Mouse (Mus musculus): ENCODE measurements around the gene Slc25a39. TPM values are rescaled to one million over a fixed set of nuclear protein-coding genes. Genes with fewer than 3 reads are reported as not detected.

Slc25a39 gene
- polyA plus RNA-seq, 1 experiment from 2014 or later = 234 TPM

- WGBS = 15% methylated on average over 76 of the region's 77 CpGs
- Histone ChIP-seq H3K9ac (ENCODE audit: low read length) (peak overlapping the region; percentile 58), H3K4me1 (replicated peaks; ENCODE audit: control insufficient read depth, insufficient read depth, low read length) (peaks cover 17% of the 10 kb centered on the region), H3K4me2 (ENCODE audit: low read depth, low read length) (peak overlapping the region; percentile 94), H3K27me3 (ENCODE audit: control insufficient read depth, insufficient read depth, low read depth, low read length) (no peaks in the 10 kb centered on the region), H3K36me3 (ENCODE audit: control insufficient read depth, insufficient read depth, low read length) (peaks cover 41% of the 10 kb centered on the region), H3K9me3 (ENCODE audit: control insufficient read depth, low read length) (no peaks in the 10 kb centered on the region), H3K27ac (ENCODE audit: low read length) (no peak overlapping the region), H3K4me3 (ENCODE audit: low read length) (peak overlapping the region; percentile 49)
- peak; percentile 50 for ATAC-seq (ENCODE audit: low read depth)
Observed at GRCm38 (mm10) chr11:102438212-102439092, 30.7 kb upstream of the Slc25a39 start.

- 10% methylated on average over 86 of the region's 87 CpGs for WGBS
- Histone ChIP-seq H3K4me3 (ENCODE audit: low read length) (peak overlapping the region; percentile 49), H3K9ac (ENCODE audit: low read length) (peak overlapping the region; percentile 58), H3K4me2 (ENCODE audit: low read depth, low read length) (peak overlapping the region; percentile 94), H3K9me3 (ENCODE audit: control insufficient read depth, low read length) (no peaks in the 10 kb centered on the region), H3K27me3 (ENCODE audit: control insufficient read depth, insufficient read depth, low read depth, low read length) (no peaks in the 10 kb centered on the region), H3K4me1 (replicated peaks; ENCODE audit: control insufficient read depth, insufficient read depth, low read length) (peaks cover 17% of the 10 kb centered on the region), H3K27ac (ENCODE audit: low read length) (peak overlapping the region; percentile 7; the same call in 1 of the 2 replicates), H3K36me3 (ENCODE audit: control insufficient read depth, insufficient read depth, low read length) (peaks cover 35% of the 10 kb centered on the region)
- peak; percentile 61 for ATAC-seq (ENCODE audit: low read depth)
Observed at GRCm38 (mm10) chr11:102437120-102438061, 29.6 kb upstream of the Slc25a39 start.

- H3K27me3 ChIP-seq (ENCODE audit: control insufficient read depth, insufficient read depth, low read depth, low read length) = no peaks in the 10 kb centered on the region
- no peak for ATAC-seq (ENCODE audit: low read depth)
- H3K4me3 ChIP-seq (ENCODE audit: low read length) = no peak overlapping the region
- peaks cover 29% of the 10 kb centered on the region for H3K36me3 ChIP-seq (ENCODE audit: control insufficient read depth, insufficient read depth, low read length)
- WGBS = 74% methylated on average over 10 of the region's 10 CpGs
- peaks cover 24% of the 10 kb centered on the region for H3K4me1 ChIP-seq (replicated peaks; ENCODE audit: control insufficient read depth, insufficient read depth, low read length)
- no peaks in the 10 kb centered on the region for H3K9me3 ChIP-seq (ENCODE audit: control insufficient read depth, low read length)
- no peak overlapping the region for H3K9ac ChIP-seq (ENCODE audit: low read length)
- H3K27ac ChIP-seq (ENCODE audit: low read length) = no peak overlapping the region
- H3K4me2 ChIP-seq (ENCODE audit: low read depth, low read length) = no peak overlapping the region
Observed at GRCm38 (mm10) chr11:102436471-102436790, 28.7 kb upstream of the Slc25a39 start.

GRCm38 (mm10) chr11:102435754-102436470 is 28.2 kb upstream of the Slc25a39 start:
- H3K9ac ChIP-seq (ENCODE audit: low read length) = no peak overlapping the region
- ATAC-seq (ENCODE audit: low read depth) = no peak
- no peak overlapping the region for H3K4me2 ChIP-seq (ENCODE audit: low read depth, low read length)
- peaks cover 28% of the 10 kb centered on the region for H3K4me1 ChIP-seq (replicated peaks; ENCODE audit: control insufficient read depth, insufficient read depth, low read length)
- 85% methylated on average over 18 of the region's 18 CpGs for WGBS
- no peaks in the 10 kb centered on the region for H3K27me3 ChIP-seq (ENCODE audit: control insufficient read depth, insufficient read depth, low read depth, low read length)
- peaks cover 24% of the 10 kb centered on the region for H3K36me3 ChIP-seq (ENCODE audit: control insufficient read depth, insufficient read depth, low read length)
- no peaks in the 10 kb centered on the region for H3K9me3 ChIP-seq (ENCODE audit: control insufficient read depth, low read length)
- no peak overlapping the region for H3K27ac ChIP-seq (ENCODE audit: low read length)
- H3K4me3 ChIP-seq (ENCODE audit: low read length) = no peak overlapping the region

- no peak overlapping the region for H3K4me2 ChIP-seq (ENCODE audit: low read depth, low read length)
- H3K4me1 ChIP-seq (replicated peaks; ENCODE audit: control insufficient read depth, insufficient read depth, low read length) = peaks cover 28% of the 10 kb centered on the region
- no peak overlapping the region for H3K9ac ChIP-seq (ENCODE audit: low read length)
- H3K36me3 ChIP-seq (ENCODE audit: control insufficient read depth, insufficient read depth, low read length) = peaks cover 21% of the 10 kb centered on the region
- H3K27me3 ChIP-seq (ENCODE audit: control insufficient read depth, insufficient read depth, low read depth, low read length) = no peaks in the 10 kb centered on the region
- no peak for ATAC-seq (ENCODE audit: low read depth)
- 89% methylated on average over 11 of the region's 11 CpGs for WGBS
- no peak overlapping the region for H3K27ac ChIP-seq (ENCODE audit: low read length)
- no peaks in the 10 kb centered on the region for H3K9me3 ChIP-seq (ENCODE audit: control insufficient read depth, low read length)
- H3K4me3 ChIP-seq (ENCODE audit: low read length) = no peak overlapping the region
Observed at GRCm38 (mm10) chr11:102434816-102435705, 27.3 kb upstream of the Slc25a39 start.

GRCm38 (mm10) chr11:102434406-102434805 is 26.7 kb upstream of the Slc25a39 start:
- Histone ChIP-seq H3K4me2 (ENCODE audit: low read depth, low read length) (no peak overlapping the region), H3K4me3 (ENCODE audit: low read length) (no peak overlapping the region), H3K36me3 (ENCODE audit: control insufficient read depth, insufficient read depth, low read length) (peaks cover 16% of the 10 kb centered on the region), H3K4me1 (replicated peaks; ENCODE audit: control insufficient read depth, insufficient read depth, low read length) (peaks cover 32% of the 10 kb centered on the region), H3K27me3 (ENCODE audit: control insufficient read depth, insufficient read depth, low read depth, low read length) (no peaks in the 10 kb centered on the region), H3K9me3 (ENCODE audit: control insufficient read depth, low read length) (no peaks in the 10 kb centered on the region), H3K9ac (ENCODE audit: low read length) (no peak overlapping the region), H3K27ac (ENCODE audit: low read length) (no peak overlapping the region)
- peak; percentile 26; the same call in 1 of the 2 replicates for ATAC-seq (ENCODE audit: low read depth)
- WGBS = 8% methylated on average over 7 of the region's 7 CpGs

GRCm38 (mm10) chr11:102433866-102434265 is 26.1 kb upstream of the Slc25a39 start:
- Histone ChIP-seq H3K36me3 (ENCODE audit: control insufficient read depth, insufficient read depth, low read length) (peaks cover 13% of the 10 kb centered on the region), H3K4me3 (ENCODE audit: low read length) (no peak overlapping the region), H3K9me3 (ENCODE audit: control insufficient read depth, low read length) (no peaks in the 10 kb centered on the region), H3K27me3 (ENCODE audit: control insufficient read depth, insufficient read depth, low read depth, low read length) (no peaks in the 10 kb centered on the region), H3K9ac (ENCODE audit: low read length) (no peak overlapping the region), H3K4me1 (replicated peaks; ENCODE audit: control insufficient read depth, insufficient read depth, low read length) (peaks cover 33% of the 10 kb centered on the region), H3K4me2 (ENCODE audit: low read depth, low read length) (no peak overlapping the region), H3K27ac (ENCODE audit: low read length) (no peak overlapping the region)
- ATAC-seq (ENCODE audit: low read depth) = no peak
- 89% methylated on average over 7 of the region's 7 CpGs for WGBS

GRCm38 (mm10) chr11:102432896-102433295 is 25.1 kb upstream of the Slc25a39 start:
- H3K4me1 ChIP-seq (replicated peaks; ENCODE audit: control insufficient read depth, insufficient read depth, low read length) = peaks cover 27% of the 10 kb centered on the region
- H3K9me3 ChIP-seq (ENCODE audit: control insufficient read depth, low read length) = no peaks in the 10 kb centered on the region
- no peak for ATAC-seq (ENCODE audit: low read depth)
- H3K27me3 ChIP-seq (ENCODE audit: control insufficient read depth, insufficient read depth, low read depth, low read length) = no peaks in the 10 kb centered on the region
- H3K36me3 ChIP-seq (ENCODE audit: control insufficient read depth, insufficient read depth, low read length) = peaks cover 13% of the 10 kb centered on the region
- no peak overlapping the region for H3K27ac ChIP-seq (ENCODE audit: low read length)
- H3K9ac ChIP-seq (ENCODE audit: low read length) = no peak overlapping the region
- 96% methylated on average over 6 of the region's 6 CpGs for WGBS
- H3K4me2 ChIP-seq (ENCODE audit: low read depth, low read length) = no peak overlapping the region
- no peak overlapping the region for H3K4me3 ChIP-seq (ENCODE audit: low read length)

Data from lung, embryonic 16.5 days (tissue).